Mouse (Mus musculus): ENCODE data around the gene Ms4a7. TPM values are rescaled to one million over a fixed set of nuclear protein-coding genes. Genes with fewer than 3 reads are reported as not detected.

Ms4a7 gene
- 3.8 and 5.4 TPM in 2 replicates for polyA plus RNA-seq (2015; fragmentation: Nextera tagmentation; extraction: Ambion mirVana)

DNA sequence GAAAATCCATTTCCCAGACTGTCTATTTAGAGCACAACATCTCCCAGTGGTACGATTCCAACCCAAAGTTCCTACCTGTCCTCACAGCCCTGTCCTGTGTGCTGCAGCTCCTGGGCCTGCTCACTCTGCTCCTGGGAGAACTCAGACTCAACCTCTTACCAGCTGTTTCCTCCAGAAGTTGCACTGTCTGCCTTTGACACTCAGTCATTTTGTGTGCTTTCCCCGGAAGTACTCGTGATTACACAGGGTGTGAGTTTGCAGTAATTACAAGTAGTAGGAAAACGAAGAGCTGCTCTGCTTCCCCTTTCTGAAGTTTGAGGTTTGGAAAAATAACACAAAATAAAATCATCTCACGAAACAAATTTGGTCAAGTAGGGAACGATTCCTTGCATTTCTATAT is at the start of gene Ms4a7:
Gene Ms4a7 (minus strand): TSS at position 215 of the 400 bp plus-strand sequence.
- no peak for ATAC-seq (replicated peaks)
- no peak within 1 kb of the TSS for H3K4me2 ChIP-seq
- WGBS: 88% methylated on average over 6 of the region's 6 CpGs

DNA sequence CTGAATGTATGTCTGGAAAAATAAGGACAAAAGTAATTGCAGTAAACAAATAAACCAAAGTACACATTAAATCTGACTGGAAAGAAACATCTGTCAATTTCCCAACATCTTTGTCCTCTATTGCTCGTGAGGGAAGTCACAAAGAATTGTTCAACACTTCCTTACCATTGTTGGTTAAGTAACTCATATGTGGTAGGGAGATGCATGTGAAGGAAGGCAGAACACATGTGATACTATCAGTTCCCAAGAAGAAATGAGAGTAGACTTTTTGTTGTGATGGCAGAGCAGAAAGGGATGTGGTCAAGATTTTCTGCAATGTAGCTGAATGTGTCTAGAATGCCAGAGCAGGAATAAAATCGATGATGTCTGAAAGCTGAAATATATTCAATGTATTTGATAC is 40.5 kb upstream of the Ms4a7 start:
- no peak for ATAC-seq (replicated peaks)
- H3K27me3 ChIP-seq (replicated peaks): no peaks in the 10 kb centered on the region
- WGBS: 82% methylated on average over 2 of the region's 2 CpGs
- no peak overlapping the region for H3K4me2 ChIP-seq
- no peak overlapping the region for H3K9ac ChIP-seq
- no peak overlapping the region for H3K27ac ChIP-seq
- H3K4me3 ChIP-seq: no peak overlapping the region
- no peaks in the 10 kb centered on the region for H3K36me3 ChIP-seq (replicated peaks)
- H3K4me1 ChIP-seq: no peaks in the 10 kb centered on the region
- H3K9me3 ChIP-seq: no peaks in the 10 kb centered on the region

More for the DNA sequence above, at the start of gene Ms4a7:
- H3K4me1 ChIP-seq: no peaks in the 10 kb centered on the region
- H3K36me3 ChIP-seq (replicated peaks): no peaks in the 10 kb centered on the region
- no peak within 1 kb of the TSS for H3K9ac ChIP-seq
- no peak within 1 kb of the TSS for H3K27ac ChIP-seq
- no peak within 1 kb of the TSS for H3K4me3 ChIP-seq
- H3K27me3 ChIP-seq (replicated peaks): no peaks in the 10 kb centered on the region
- no peaks in the 10 kb centered on the region for H3K9me3 ChIP-seq

DNA sequence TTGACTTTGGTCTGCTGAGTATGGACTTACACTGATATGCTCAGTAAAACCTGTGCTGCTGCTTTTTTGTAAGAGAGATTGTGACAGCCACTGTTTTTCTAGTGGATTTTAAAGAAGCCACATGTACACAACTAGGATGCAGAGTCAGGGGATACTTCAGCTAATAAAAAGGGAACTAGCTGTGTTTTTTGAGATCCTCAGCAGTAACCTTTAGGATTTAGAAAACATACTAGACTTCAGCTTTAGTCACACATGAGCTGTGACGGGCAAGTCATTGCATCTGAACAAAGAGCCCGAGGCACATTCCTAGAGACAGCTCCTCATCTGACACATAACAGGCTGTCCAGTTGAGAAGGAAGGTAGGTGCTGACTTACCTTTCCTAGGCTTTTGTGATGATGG is 39.3 kb upstream of the Ms4a7 start, which contains the start of gene Ms4a4a:
Gene Ms4a4a (plus strand): TSS at position 251 of the 400 bp plus-strand sequence.
- 73% methylated on average over 2 of the region's 2 CpGs for WGBS
- ATAC-seq (replicated peaks): no peak
- no peaks in the 10 kb centered on the region for H3K36me3 ChIP-seq (replicated peaks)

DNA sequence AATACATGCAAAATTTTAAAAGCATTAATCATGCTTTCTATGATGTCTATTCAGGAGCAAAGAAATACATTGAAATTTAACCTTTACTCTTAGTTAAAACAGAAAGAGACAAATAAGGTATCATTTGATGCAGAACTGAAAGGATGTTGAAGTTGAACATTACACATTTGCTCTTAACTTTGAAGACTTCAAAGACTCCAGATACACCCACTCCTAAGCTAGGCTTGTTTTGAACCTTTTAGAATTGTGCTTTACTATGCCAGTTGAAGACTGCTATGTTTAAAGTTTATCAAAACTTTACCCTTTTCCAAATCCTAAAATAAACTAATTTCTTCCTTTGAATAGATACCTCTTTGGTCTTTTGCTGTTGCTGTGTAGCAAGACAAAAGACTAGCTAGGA is 35.2 kb upstream of the Ms4a7 start:
- no peak for ATAC-seq (replicated peaks)
- no peaks in the 10 kb centered on the region for H3K4me1 ChIP-seq
- no peaks in the 10 kb centered on the region for H3K27me3 ChIP-seq (replicated peaks)
- no peak overlapping the region for H3K4me3 ChIP-seq
- H3K4me2 ChIP-seq: no peak overlapping the region
- no peaks in the 10 kb centered on the region for H3K36me3 ChIP-seq (replicated peaks)
- no peak overlapping the region for H3K27ac ChIP-seq
- no peak overlapping the region for H3K9ac ChIP-seq
- no peaks in the 10 kb centered on the region for H3K9me3 ChIP-seq

More for the DNA sequence above, 39.3 kb upstream of the Ms4a7 start, which contains the start of gene Ms4a4a:
- H3K9me3 ChIP-seq: no peaks in the 10 kb centered on the region
- no peak within 1 kb of the TSS for H3K4me3 ChIP-seq
- H3K4me2 ChIP-seq: no peak within 1 kb of the TSS
- no peaks in the 10 kb centered on the region for H3K4me1 ChIP-seq
- H3K27ac ChIP-seq: no peak within 1 kb of the TSS
- H3K27me3 ChIP-seq (replicated peaks): no peaks in the 10 kb centered on the region
- no peak within 1 kb of the TSS for H3K9ac ChIP-seq

DNA sequence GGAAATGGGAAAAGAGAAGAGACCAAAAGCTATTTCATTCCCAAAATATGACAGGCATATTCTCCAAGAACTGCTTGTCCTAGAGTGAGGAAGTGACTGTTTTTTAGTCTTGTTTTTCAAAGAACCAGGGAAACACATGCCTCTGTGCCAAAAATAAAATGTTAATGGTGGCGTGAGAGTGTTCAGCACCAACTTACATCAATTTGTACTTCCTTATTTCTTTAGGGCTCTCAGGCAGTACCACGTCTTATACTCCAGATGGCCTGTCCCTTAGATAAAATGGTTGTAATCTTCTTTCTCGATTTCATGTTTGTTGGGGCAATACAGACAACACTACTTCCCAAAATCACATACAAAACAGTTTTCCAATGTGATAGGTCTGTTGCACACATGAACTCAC is 32.4 kb upstream of the Ms4a7 start:
- Histone ChIP-seq H3K4me1 (no peaks in the 10 kb centered on the region), H3K4me3 (no peak overlapping the region), H3K27me3 (replicated peaks) (no peaks in the 10 kb centered on the region), H3K9me3 (no peaks in the 10 kb centered on the region), H3K36me3 (replicated peaks) (no peaks in the 10 kb centered on the region), H3K27ac (no peak overlapping the region), H3K9ac (no peak overlapping the region), H3K4me2 (no peak overlapping the region)
- ATAC-seq (replicated peaks): no peak
- WGBS: 84% methylated on average over 3 of the region's 3 CpGs

DNA sequence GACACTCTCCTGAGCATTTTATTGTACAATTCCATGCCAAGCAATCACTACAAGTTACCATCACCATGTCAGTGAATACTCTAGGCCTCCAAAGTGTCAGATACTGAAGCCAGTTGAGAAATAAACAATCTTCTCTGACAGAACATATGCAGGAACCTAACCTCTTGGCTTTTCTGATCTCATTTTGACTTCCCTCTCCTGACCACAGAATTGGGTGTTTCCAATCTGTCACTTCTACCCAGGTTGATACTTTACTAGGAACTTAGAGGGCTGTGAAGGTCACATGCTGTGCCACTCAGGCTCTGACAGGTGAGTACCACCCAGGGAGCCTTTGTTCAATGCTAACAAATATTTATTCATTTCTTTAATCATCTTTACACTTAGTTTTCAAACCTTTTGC is 26.1 kb upstream of the Ms4a7 start:
- Histone ChIP-seq H3K27me3 (replicated peaks) (no peaks in the 10 kb centered on the region), H3K9ac (no peak overlapping the region), H3K9me3 (no peaks in the 10 kb centered on the region), H3K27ac (no peak overlapping the region), H3K36me3 (replicated peaks) (no peaks in the 10 kb centered on the region), H3K4me3 (no peak overlapping the region), H3K4me1 (no peaks in the 10 kb centered on the region), H3K4me2 (no peak overlapping the region)
- ATAC-seq (replicated peaks): no peak

DNA sequence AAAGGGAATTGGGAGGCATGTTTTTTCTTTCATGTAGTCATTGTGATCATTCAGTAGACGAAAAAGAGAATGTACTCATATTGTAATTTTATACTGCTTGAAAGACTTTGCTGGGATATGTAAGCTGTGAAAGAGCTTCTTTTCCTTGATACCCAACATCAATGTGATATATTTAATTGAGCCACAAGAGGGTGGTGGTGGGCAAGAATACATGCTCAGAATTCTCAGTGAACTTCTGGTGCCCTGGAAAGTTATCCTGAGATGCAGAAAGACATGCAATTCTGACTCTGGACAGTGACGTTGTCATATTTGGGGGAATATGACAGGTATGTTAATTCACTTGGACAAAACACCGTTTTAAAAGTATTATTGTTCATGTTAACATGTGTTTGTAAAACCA is 24.2 kb upstream of the Ms4a7 start:
- H3K27me3 ChIP-seq (replicated peaks): no peaks in the 10 kb centered on the region
- H3K4me3 ChIP-seq: no peak overlapping the region
- H3K4me2 ChIP-seq: no peak overlapping the region
- H3K36me3 ChIP-seq (replicated peaks): no peaks in the 10 kb centered on the region
- H3K27ac ChIP-seq: no peak overlapping the region
- H3K9ac ChIP-seq: no peak overlapping the region
- 68% methylated on average over 3 of the region's 3 CpGs for WGBS
- no peak for ATAC-seq (replicated peaks)
- H3K9me3 ChIP-seq: no peaks in the 10 kb centered on the region
- H3K4me1 ChIP-seq: no peaks in the 10 kb centered on the region

DNA sequence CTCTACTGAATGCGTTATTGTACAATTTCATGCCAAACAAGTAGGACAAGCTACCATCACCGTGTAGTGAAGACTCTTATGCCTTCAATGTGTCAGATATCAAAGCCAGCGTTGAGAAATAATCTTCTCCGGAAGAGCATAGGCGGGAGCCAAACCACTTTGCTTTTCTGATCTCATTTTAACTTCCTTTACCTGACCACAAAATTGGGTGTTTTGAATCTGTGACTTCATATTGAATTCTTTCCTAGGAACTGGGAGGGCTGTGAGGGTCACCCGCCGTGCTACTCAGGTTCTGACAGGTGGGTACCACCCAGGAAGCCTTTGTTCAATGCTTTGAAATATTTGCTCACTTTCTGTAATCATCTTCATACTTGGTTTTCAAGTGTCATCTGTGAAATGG is 19.8 kb upstream of the Ms4a7 start:
- H3K27ac ChIP-seq: no peak overlapping the region
- H3K27me3 ChIP-seq (replicated peaks): no peaks in the 10 kb centered on the region
- no peaks in the 10 kb centered on the region for H3K36me3 ChIP-seq (replicated peaks)
- ATAC-seq (replicated peaks): no peak
- H3K4me1 ChIP-seq: no peaks in the 10 kb centered on the region
- H3K4me3 ChIP-seq: no peak overlapping the region
- 85% methylated on average over 7 of the region's 7 CpGs for whole genome bisulfite sequencing
- no peaks in the 10 kb centered on the region for H3K9me3 ChIP-seq
- no peak overlapping the region for H3K4me2 ChIP-seq
- H3K9ac ChIP-seq: no peak overlapping the region

DNA sequence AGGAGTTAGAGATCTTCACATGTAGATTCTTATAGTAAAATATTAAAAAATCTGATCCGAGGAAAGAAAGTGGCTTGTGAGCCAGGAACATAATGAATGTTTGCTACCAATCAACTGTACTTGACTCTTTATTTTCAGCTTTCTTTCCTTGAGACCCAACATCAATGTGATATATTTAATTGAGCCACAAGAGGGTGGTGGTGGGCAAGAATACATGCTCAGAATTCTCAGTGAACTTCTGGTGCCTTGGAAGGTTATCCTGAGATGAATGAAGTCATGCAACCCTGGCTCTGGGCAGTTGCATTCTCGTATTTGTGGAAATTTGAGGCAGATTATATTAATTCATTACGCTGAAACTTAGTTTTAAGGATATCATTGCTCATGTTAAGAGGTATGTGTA is 15.9 kb upstream of the Ms4a7 start:
- H3K9me3 ChIP-seq: no peaks in the 10 kb centered on the region
- H3K36me3 ChIP-seq (replicated peaks): no peaks in the 10 kb centered on the region
- ATAC-seq (replicated peaks): no peak
- 57% methylated on average over 3 of the region's 3 CpGs for WGBS
- H3K4me2 ChIP-seq: no peak overlapping the region
- no peak overlapping the region for H3K9ac ChIP-seq
- no peak overlapping the region for H3K27ac ChIP-seq
- H3K4me3 ChIP-seq: no peak overlapping the region
- H3K4me1 ChIP-seq: no peaks in the 10 kb centered on the region
- H3K27me3 ChIP-seq (replicated peaks): no peaks in the 10 kb centered on the region

DNA sequence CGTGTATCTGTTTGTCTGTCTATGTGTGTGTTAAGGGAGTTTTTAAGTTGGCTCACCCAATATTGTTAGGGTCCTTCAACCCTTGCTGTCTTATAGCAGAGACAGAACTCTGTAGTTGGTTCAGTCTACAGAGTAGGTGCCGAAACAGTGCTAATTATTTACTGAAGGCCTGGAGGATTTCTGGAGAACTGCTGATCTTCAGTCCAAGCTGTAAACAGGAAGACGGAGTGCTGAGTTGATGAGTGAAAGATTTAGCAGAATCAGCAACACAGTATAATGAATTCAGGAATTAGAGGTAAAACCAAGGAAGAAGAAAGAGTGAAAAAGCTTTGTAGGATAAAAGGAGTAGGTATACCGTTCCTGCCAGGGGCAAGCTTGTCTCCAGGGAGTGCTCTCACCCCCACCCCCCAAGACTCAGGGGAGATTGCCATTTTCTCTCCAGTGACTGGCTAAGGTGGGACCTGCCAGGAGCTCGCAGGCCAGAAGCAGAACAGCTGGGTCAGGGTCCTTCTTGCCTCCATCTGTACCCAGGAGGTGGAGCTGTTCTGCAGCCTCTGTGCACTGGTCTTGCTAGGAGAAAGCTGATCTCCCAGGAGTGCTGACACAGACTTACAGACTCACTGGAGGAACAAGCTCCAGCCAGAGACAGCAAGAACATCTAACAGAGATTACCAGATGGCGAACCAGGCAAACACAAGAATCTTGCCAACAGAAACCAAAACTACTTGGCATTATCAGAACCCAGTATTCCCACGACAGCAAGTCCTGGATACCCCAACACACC is 13.9 kb upstream of the Ms4a7 start:
- H3K9ac ChIP-seq: no peak overlapping the region
- no peaks in the 10 kb centered on the region for H3K4me1 ChIP-seq
- no peak overlapping the region for H3K4me3 ChIP-seq
- 57% methylated on average over 7 of the region's 7 CpGs for WGBS
- ATAC-seq (replicated peaks): no peak
- no peaks in the 10 kb centered on the region for H3K27me3 ChIP-seq (replicated peaks)
- no peaks in the 10 kb centered on the region for H3K9me3 ChIP-seq
- no peak overlapping the region for H3K4me2 ChIP-seq
- H3K36me3 ChIP-seq (replicated peaks): no peaks in the 10 kb centered on the region
- no peak overlapping the region for H3K27ac ChIP-seq

DNA sequence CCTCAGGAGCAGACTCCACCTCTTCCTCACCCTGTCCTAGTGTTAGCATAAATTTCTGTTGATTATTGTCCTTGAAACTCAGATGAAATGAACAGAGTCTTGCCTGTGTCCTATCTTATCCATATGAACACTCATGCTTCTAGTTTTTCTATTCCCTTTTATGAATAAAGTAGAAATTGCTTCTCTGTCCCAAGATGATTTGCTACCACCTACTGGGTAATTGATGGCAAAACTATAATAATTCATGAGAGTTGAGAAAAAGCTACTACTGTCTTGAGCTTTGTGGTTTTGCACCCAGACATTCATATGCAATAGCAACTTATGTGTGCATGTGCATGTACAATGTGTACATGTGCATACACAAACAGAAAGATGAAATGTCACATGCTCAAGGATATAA is 8.0 kb upstream of the Ms4a7 start:
- H3K4me2 ChIP-seq: no peak overlapping the region
- ATAC-seq (replicated peaks): no peak

DNA sequence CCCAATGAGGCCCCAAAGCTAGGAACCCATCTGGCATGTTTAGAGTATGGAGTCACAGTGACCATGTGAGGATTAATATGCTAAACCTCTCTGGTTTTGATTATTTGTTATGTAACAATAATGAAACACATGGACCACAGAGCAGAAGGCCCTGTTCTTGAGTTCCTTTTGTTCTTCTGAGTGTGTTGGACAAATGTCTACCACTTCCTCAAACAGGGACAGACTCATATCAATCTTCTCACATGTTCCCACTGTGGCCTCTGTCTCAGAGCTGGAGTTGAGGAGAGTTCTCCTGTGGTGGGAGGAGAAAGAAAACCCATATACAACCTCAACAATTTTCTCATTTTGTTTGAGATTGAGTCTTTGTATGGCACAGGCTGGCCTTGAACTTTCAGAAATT is 7.2 kb upstream of the Ms4a7 start:
- Histone ChIP-seq H3K36me3 (replicated peaks) (no peaks in the 10 kb centered on the region), H3K9me3 (no peaks in the 10 kb centered on the region), H3K27me3 (replicated peaks) (no peaks in the 10 kb centered on the region), H3K4me2 (no peak overlapping the region), H3K9ac (no peak overlapping the region), H3K4me1 (no peaks in the 10 kb centered on the region), H3K4me3 (no peak overlapping the region), H3K27ac (no peak overlapping the region)
- no peak for ATAC-seq (replicated peaks)

More for the DNA sequence above, 8.0 kb upstream of the Ms4a7 start:
- H3K9me3 ChIP-seq: no peaks in the 10 kb centered on the region
- no peak overlapping the region for H3K4me3 ChIP-seq
- H3K27ac ChIP-seq: no peak overlapping the region
- H3K4me1 ChIP-seq: no peaks in the 10 kb centered on the region
- H3K27me3 ChIP-seq (replicated peaks): no peaks in the 10 kb centered on the region
- H3K9ac ChIP-seq: no peak overlapping the region
- no peaks in the 10 kb centered on the region for H3K36me3 ChIP-seq (replicated peaks)

DNA sequence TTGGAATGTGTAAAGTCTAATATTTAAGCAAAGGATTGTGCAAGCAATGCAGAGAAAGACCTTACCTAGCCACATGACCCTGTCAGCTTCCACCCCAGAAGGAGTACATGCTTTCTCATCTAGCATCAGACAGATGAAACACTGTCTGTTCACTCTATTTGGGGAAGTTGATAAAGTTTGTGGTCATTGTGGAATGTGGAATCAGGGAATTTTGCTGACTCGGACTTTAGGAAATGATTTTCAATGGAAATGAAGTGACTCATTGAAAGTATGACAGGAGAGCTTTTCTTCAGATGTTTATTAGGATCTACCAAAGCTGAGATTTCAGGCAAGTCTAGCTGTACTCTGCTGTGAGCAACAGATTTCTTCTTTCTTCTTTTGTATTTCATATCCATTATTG is 14.8 kb downstream of the Ms4a7 start:
- Histone ChIP-seq H3K4me3 (no peak overlapping the region), H3K27ac (no peak overlapping the region), H3K9me3 (no peaks in the 10 kb centered on the region), H3K27me3 (replicated peaks) (no peaks in the 10 kb centered on the region), H3K4me1 (no peaks in the 10 kb centered on the region), H3K4me2 (no peak overlapping the region), H3K9ac (no peak overlapping the region), H3K36me3 (replicated peaks) (no peaks in the 10 kb centered on the region)
- 94% methylated on average over 1 of the region's 1 CpGs for WGBS
- no peak for ATAC-seq (replicated peaks)

Data from midbrain, embryonic 15.5 days (tissue).